Mouse (Mus musculus) heart, adult 2 months (tissue): ENCODE data around the gene Gnl1.

Source experiments
- CTCF ChIP-seq: fragments of 200-600 bp; IDR thresholded peaks from 2 replicates; pipeline ENCODE4 v1.8.1; 2022; ENCODE audit warnings: antibody characterized with exemption, mild to moderate bottlenecking, moderate library complexity
- POLR2A ChIP-seq: fragments of 200-500 bp; IDR thresholded peaks from 2 replicates; pipeline ENCODE4 v1.6.1; 2011; ENCODE audit warnings: mild to moderate bottlenecking, low read depth, low read length, control low read depth; ENCODE audit not compliant: insufficient read depth

DNA sequence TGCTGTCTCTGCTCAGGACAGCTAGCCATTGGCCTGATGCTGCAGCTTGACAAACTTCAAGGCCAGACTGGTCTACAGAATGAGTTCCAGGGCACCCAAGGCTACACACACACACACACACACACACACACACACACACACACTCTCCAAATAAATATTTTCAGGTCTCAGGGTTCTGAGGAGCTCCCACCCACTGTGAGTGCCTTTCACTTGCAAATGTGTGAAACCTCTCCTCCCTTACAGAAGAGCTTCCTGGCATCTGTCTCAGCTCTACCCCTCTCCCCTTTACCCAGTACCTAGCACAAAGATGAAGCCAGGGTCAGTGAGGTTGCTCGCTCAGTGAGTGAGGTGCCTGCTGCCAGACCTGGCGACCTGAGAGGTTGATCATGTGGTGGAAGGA is 40.5 kb upstream of the Gnl1 start:
- TF ChIP-seq POLR2A (no peak), CTCF (no peak)
